Mouse (Mus musculus): ENCODE measurements around the gene Klri1.
"Not testable (repeated sequence)": the region's sequence is repeated elsewhere in the genome, so short reads cannot be mapped to it uniquely, and the experiment has no call there.

The Klri1 gene

DNA sequence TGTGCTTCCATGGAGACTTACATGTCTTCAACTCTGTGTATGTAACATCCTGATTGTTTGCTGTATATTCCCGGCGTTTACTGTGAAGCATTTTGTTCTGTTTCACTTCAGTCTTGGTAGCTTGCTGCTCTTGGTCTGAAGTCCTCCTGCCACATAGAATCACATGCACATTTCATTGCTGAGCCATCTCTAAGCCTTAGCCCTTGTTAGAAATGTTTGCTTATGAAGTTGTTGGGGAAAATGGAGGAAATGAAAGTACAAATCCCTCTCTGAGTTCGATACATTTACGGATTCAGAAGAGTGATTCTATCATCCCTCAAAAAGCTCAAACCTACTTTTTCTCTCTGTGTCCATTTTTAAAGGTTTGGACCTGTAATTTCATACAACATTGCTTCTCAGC lies at the start of gene Klri1:
Gene Klri1 (minus strand): TSS at position 101 of the 400 bp plus-strand sequence.
- no peak for DNase-seq (ENCODE audit: extremely low spot score, low spot score)

DNA sequence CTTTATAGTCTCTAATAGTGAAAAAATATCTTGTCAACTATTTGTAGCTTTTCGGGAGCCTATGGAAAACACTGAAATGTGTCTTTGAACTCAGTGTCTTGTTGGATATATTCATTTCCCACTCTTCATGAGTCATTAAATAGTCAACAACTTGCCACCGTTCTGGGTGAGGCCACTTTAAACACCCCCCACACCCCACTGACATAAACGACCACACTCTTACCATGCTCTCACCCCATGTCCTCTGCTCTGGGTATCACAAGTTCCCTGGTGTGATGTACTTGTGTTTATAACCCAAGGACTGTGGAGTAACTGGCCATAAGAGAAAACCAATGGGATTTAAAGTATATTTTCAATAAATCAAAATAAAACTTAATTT lies 30.7 kb upstream of the Klri1 start:
- DNase-seq (ENCODE audit: extremely low spot score, low spot score) = no peak

DNA sequence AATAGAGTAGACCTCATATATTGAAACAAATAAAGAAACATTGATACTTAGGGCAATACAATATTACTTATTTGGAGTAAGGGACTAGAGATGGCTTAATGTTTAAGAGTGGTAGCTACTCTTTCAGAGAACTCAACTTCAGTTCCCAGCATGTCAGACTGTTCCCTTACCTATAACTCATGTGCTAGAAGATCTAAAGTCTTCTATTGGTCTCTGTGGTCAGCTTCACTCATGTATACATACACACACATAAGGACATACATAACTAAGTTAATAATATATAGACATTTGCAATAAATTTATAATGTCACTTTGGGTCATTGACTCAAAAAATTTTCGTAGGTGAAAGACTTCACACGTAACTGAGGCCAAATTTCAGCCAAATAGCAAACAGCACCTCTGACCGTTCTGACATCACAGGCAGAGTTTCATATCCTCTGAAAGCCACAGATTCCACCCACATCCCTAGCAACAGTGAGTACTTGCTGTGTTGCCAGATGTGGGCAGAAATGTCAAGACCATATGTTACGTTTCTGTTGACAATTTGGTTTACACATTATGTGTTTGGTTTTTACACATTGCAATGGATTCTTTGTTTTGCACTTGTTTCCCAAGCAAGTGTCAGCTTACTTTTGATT lies 30.2 kb upstream of the Klri1 start:
- DNase-seq (ENCODE audit: extremely low spot score, low spot score) = no peak

DNA sequence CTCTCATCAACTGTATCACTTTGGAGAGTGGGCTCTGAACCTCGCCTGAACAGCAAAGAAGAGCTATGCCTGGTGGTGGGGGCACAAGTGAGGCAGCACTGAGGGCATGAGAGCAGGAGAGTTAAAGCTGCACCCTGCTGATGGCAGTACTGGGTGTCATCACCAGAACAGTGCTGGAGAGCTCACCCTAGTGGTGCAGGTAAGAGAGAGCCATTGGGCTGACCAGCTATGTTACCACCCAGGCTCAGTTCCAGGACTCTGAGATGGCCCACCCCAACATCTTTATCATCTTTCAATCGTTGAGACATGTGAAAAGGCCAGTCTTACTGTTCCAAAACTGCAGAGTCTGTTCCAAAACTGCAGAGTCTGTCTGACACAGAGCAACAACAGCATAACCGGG lies 29.2 kb upstream of the Klri1 start:
- DNase-seq (ENCODE audit: extremely low spot score, low spot score) = no peak

DNA sequence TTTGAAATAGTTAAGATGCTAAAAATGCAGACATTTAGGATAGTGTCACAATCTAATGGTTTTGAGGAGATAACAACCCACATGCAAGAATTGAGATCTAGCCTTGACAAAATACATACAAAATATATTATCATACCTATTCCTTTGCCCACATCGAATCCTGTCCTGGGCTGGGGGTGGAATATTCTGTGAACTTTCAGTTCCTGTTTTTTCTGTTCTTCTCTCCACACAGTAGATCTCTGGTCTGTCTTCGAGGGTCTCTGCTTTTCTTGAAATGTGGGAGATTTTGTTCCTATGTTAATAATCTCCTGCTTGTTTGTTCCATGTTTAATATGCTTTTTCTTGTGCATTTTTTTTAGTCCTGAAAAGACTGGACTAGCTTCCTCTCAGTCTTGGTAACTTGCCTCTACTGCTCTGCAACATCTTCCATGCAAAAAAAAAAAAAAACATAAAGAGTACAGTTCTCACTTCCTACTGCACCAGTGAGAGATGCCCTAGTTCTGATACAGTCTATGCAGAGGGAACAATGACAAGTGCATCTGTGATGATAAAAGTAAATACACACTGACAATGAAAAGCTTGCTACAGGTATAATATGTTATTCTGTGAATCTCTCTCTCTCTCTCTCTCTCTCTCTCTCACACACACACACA lies 23.3 kb upstream of the Klri1 start, which contains the start of gene Klri2:
Gene Klri2 (minus strand): TSS at position 416 of the 653 bp plus-strand sequence.
- DNase-seq (ENCODE audit: extremely low spot score, low spot score) = no peak

DNA sequence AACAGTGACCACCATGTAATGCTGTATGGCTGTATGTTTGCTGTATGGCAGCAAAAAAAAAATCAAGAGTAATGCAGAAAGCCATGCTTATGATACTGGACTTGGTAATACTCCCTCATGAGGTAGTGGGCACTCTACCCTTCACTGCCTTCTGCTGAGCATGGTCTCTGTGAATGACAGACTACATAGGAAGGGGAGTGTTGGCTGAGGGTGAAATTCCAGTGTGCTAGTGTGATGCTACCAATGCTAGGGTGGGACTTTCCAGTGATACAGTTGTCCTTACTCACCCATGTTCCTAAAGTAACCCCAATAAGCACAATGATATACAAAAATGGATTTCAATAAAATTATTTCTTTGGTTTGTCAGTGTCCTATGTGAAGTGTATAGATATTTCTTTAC lies 19.5 kb upstream of the Klri1 start:
- DNase-seq (ENCODE audit: extremely low spot score, low spot score) = no peak

DNA sequence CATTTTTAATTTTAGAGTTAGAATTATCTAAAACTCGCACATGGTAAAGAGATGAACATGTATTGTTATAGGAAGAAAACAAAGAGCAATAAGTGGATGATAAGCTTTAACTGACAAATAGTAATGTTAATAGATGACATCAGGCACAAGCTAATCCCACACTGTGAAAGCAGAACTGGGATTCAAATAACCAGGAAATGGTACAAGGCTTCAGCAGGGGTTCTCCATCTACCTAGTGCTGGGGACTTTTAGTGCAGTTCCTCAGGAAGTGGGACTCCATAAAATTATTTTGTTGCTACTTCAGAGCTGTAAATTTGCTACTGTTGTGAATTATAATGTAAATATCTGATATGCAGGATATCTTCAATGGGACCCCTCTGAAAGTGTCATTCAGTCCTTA lies 10.3 kb upstream of the Klri1 start:
- no peak for DNase-seq (ENCODE audit: extremely low spot score, low spot score)

DNA sequence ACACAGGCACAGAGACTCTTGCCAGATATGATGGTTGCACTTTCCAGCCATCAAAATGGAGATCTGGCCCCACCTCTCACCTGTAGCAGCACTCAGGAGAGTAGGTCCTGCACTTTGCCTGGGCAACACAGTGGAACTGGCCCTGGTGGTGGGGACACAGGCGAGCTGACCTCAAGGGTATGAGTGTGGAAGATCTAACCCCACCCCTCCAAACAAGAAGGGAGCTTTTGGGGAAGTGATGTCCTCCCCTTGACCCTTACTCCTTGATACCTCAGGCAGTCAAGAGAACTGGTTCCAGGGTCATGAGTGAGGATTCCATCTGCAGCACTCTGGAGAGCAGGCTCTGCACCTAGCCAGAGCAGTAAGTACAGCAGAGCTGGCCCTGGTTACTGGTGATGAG lies 4.5 kb upstream of the Klri1 start:
- no peak for DNase-seq (ENCODE audit: extremely low spot score, low spot score)

DNA sequence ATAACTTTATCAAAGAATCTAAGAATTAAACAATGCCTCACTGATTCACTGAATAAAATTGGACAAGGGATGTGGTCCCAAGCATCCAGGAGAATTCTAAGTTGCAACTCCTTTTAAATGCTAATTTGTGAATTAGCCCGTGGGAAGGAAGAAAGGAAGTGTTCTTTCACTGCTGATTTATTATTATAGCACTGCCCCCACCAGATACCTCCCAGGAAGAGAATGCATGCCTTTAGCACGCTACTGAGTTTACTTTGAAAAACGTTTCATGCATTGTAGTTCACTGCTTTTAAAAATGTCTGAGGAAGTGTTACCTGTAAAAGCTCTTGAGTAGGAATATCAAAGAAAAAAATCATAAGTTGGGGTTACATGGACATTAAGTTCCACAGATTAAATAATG lies 3.6 kb upstream of the Klri1 start:
- no peak for DNase-seq (ENCODE audit: extremely low spot score, low spot score)

DNA sequence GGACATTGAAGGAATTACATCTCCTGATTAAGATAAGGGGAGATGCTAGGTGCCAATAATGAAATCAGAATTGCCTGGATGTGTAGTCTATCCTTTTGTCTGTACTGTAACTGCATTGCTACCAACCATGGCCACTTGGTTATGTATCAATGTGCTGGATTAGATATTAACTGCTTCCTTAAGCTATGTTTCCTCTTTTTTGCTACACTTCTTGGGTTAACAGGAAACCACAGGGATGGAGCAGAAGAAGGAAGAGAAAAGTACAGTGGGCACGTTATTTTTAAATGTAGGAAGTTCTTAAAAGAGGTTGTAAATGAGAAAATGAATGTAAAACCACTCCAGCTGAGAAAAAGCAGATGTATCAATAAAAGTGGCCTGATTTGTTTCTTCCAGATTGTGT lies 3.4 kb downstream of the Klri1 start:
- DNase-seq (ENCODE audit: extremely low spot score, low spot score) = no peak

DNA sequence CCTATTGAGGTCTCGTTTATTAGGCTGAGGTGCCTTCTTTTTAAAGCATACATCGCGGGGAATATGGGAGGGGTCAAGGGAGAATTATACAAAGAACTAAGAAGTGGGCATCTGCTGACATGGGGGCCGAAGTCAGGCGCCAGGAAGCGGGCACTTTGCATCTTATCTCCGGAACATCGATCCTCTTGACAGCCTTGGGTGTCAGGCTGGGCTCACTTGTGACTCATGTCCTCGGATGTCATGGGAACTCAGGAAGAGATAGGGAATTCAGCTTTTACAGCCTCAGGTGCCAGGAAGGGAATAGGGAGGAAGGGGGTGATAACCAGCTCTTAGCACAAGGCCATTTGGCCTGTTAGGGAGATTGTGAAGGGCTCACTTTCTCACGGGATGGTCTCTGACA lies 25.5 kb downstream of the Klri1 start:
- not testable (repeated sequence) for DNase-seq (ENCODE audit: extremely low spot score, low spot score)

DNA sequence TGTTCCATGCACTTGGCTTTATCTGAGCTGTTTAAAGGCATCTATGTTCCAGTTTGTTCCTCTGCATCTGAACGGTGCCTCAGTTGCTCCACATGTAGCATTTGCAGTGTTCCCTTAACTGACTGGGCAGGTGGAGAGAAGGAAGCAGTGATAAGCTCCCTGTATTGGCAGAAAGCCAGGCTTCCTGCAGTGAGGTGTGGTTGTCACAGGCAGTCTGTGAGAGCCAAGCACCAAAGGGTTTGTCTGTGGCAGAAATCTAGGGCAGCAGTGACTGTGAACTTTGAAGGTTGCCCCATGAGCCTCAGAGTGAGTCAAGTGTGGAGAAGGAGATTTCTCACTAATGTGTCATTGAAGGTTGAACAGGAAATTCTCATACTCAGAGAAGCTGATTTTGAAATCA lies 36.6 kb downstream of the Klri1 start:
- no peak for DNase-seq (ENCODE audit: extremely low spot score, low spot score)

DNA sequence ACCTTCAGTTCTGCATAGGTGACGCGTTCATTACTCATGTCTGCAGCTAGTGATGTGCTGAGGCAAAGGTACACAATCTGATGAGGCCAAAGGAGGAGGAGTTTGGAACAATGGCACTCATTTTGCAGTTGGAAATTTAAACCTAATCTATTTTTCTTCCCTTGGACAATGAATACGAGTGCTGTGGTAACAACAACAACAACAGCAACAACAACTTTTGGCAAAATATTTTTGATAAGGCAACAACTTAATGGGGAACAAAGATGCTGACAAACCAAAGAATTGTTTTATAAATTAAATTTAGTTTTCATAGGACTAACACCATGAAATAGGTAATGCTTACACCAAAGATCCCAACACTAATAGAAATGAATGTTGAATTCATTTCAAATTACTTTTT lies 38.1 kb downstream of the Klri1 start, which contains the start of gene Klrc1:
Gene Klrc1 (minus strand): TSS at position 101 of the 400 bp plus-strand sequence.
- no peak for DNase-seq (ENCODE audit: extremely low spot score, low spot score)

DNA sequence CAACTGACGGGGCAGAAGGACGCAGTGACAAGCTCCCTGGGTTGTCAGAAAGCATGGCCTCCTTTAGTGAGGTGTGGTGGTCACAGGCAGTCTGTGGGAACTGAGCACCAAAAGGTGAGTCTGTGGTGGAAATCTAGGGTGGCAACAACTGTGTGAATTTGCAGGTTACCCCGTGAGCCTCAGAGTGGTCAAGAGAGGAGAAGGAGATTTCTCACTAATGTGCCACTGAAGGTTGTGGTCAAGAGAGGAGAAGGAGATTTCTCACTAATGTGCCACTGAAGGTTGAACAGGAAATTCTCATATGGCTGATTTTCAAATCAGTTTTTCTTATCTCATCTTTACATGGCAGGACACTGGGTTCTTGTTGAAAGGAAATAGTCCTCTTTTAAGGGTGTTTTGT lies 55.6 kb downstream of the Klri1 start:
- not testable (repeated sequence) for DNase-seq (ENCODE audit: extremely low spot score, low spot score)

DNA sequence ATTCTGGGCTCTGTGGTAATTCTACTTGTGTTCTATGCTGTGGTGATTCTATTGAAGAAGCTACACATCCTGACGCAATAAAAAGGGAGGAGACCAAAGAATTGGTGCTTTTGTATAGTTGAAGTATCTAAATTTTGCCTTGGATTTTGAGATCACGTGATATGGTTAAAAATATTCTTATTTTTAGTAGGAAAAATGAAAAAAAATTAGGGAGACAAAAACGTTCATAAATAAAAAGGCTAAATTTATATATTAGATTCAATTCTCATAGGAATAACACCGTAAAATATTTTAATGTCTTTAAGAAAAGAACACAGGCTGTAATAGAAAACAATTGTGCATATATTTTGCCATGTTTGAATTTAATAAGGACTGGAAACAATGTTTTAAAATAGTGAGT lies 56.3 kb downstream of the Klri1 start, which contains the start of gene Klrc2:
Gene Klrc2 (minus strand): TSS at position 101 of the 400 bp plus-strand sequence.
- not testable (repeated sequence) for DNase-seq (ENCODE audit: extremely low spot score, low spot score)
